Mouse (Mus musculus) granulocyte monocyte progenitor cell, adult 5-6 weeks (primary cell): Measurements from ENCODE around the gene Flywch2. TPM values are rescaled to one million over a fixed set of nuclear protein-coding genes. Genes with fewer than 3 reads are reported as not detected.

Experiments
- ATAC-seq: replicated peaks from 2 replicates; pipeline ENCODE4 v1.8.0; 2016; ENCODE audit warnings: mild to moderate bottlenecking, moderate TSS enrichment, inconsistent platforms; ENCODE audit not compliant: poor library complexity, severe bottlenecking
- total RNA-seq, 2 experiments: library from RNA; stranded (forward) in 1 of 2; stranded (reverse) in 1 of 2; fragments of 200-712, 200-1000 nt in 1 of 2; fragments of >200 nt in 1 of 2; fragmentation: Nextera tagmentation in 1 of 2; gene quantifications; 2 replicates each; pipeline ENCODE4 v1.2.3; 2014 to 2017

The Flywch2 gene
- total RNA-seq, 2 experiments from 2014 or later: 0.80 TPM; not detected in 1

DNA sequence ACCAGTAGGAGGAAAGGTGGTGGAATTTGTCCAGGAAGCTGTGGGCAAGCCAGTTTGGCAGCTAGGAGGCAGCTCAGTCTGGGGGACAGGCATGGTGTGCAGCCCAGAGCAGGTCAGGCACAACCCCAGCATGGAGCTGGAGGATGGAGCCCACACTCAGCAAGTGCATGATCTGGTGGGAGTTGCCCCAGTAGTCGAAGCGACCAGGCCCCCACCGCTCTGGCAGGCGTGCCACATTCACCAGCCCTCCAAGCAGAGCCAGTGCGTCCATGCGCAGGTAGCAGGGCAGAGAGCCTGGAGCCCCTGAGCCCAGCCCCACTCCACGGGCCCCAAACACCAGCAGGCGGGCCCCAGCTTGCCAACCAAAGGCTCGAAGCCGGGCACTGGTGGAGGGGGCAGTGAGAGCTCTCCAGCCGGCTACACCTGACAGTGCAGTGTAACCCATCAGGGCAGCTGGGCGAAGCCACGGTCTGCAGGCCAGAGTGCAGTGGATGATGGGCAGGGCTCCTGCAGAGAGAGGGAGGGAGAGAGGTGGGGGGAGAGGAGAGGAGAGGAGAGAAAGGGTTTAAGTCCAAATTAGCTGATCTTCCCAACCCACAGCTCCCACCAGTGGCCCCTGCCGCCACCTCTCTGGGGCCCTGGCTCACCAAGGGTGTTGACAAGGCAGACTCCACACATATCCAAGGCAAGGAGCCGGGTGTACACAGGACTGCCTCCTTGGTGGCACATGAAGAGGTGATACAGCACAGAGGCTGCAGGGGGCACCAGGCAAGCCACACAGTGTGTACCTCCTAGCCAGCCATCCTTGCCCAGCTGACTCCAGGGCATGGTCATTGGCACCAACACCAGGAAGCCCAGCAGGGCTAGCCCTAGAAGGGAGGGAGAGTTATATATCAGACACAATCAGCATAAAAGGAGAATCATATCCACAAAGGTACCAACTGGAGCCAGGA, 48.1 kb downstream of the Flywch2 start:
- peak; percentile 19; the same call in 1 of the 2 replicates for ATAC-seq

GRCm38 (mm10) chr17:23734341-23734740, 51.5 kb downstream of the Flywch2 start:
- no peak for ATAC-seq

DNA sequence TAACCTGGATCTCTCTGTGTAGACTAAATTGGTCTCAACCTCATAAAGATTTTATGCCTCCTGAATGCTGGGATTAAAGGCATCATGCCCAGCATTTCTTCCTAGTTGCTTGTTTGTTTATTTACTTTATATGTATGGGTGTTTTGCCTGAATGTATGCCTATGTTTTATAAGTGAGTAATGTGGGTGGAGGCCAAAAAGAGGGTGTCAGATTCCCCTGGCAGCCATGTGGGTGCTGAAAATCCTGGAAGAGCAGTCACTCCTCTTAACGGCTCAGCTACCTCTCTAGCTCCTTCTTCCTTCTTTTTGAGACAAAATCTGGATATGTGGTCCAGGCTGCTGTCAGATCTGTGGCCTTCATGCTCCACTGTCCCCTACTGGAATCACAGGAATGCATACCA, 55.4 kb downstream of the Flywch2 start:
- ATAC-seq: no peak

Other genes starting within 250 kb of the Flywch2 start
- 4.9 and 6.9 TPM in 2 replicates for gene Zfp213, start 221.8 kb downstream of the Flywch2 start, total RNA-seq (2014; fragmentation: Nextera tagmentation)
- 9.7 and 10.7 TPM in 2 replicates for gene Zfp213, start 221.8 kb downstream of the Flywch2 start, total RNA-seq (2017)
- gene Zfp13, start 186.6 kb downstream of the Flywch2 start, total RNA-seq (2014; fragmentation: Nextera tagmentation): 1.7 and 2.2 TPM in 2 replicates
- gene Zfp13, start 186.6 kb downstream of the Flywch2 start, total RNA-seq (2017): 0.46 and 0.56 TPM in 2 replicates
- gene Zscan10, start 185.2 kb downstream of the Flywch2 start, total RNA-seq (2014; fragmentation: Nextera tagmentation): not detected in 2 replicates
- gene Zscan10, start 185.2 kb downstream of the Flywch2 start, total RNA-seq (2017): not detected in 2 replicates
- not detected in 2 replicates for gene Mmp25, start 140.8 kb downstream of the Flywch2 start, total RNA-seq (2014; fragmentation: Nextera tagmentation)
- gene Mmp25, start 140.8 kb downstream of the Flywch2 start, total RNA-seq (2017): 0.47 and 0.57 TPM in 2 replicates
- not detected in 2 replicates for gene Bicdl2, start 125.6 kb downstream of the Flywch2 start, total RNA-seq (2014; fragmentation: Nextera tagmentation)
- not detected in 2 replicates for gene Bicdl2, start 125.6 kb downstream of the Flywch2 start, total RNA-seq (2017)
- 48.9 and 51.5 TPM in 2 replicates for gene Hcfc1r1, start 112.5 kb downstream of the Flywch2 start, total RNA-seq (2014; fragmentation: Nextera tagmentation)
- gene Hcfc1r1, start 112.5 kb downstream of the Flywch2 start, total RNA-seq (2017): 13.5 and 16.6 TPM in 2 replicates
- 49.8 and 50.2 TPM in 2 replicates for gene Thoc6, start 112.2 kb downstream of the Flywch2 start, total RNA-seq (2014; fragmentation: Nextera tagmentation)
- 37.1 and 39.3 TPM in 2 replicates for gene Thoc6, start 112.2 kb downstream of the Flywch2 start, total RNA-seq (2017)
- gene Tnfrsf12a, start 108.6 kb downstream of the Flywch2 start, total RNA-seq (2014; fragmentation: Nextera tagmentation): 5.1 and 7.8 TPM in 2 replicates
- 4.7 and 7.7 TPM in 2 replicates for gene Tnfrsf12a, start 108.6 kb downstream of the Flywch2 start, total RNA-seq (2017)
- 0.67 TPM in 1 of 2 replicates, not detected in the other for gene Cldn6, start 106.8 kb downstream of the Flywch2 start, total RNA-seq (2014; fragmentation: Nextera tagmentation)
- not detected in 2 replicates for gene Cldn6, start 106.8 kb downstream of the Flywch2 start, total RNA-seq (2017)
- gene Cldn9, start 102.1 kb downstream of the Flywch2 start, total RNA-seq (2014; fragmentation: Nextera tagmentation): not detected in 2 replicates
- gene Cldn9, start 102.1 kb downstream of the Flywch2 start, total RNA-seq (2017): not detected in 2 replicates
- not detected in 2 replicates for gene 1520401A03Rik, start 63.3 kb downstream of the Flywch2 start, total RNA-seq (2014; fragmentation: Nextera tagmentation)
- gene 1520401A03Rik, start 63.3 kb downstream of the Flywch2 start, total RNA-seq (2017): not detected in 2 replicates
- 63.7 and 86.7 TPM in 2 replicates for gene Pkmyt1, start 59.7 kb downstream of the Flywch2 start, total RNA-seq (2014; fragmentation: Nextera tagmentation)
- gene Pkmyt1, start 59.7 kb downstream of the Flywch2 start, total RNA-seq (2017): 22.0 and 24.3 TPM in 2 replicates
- 0.69 and 2.4 TPM in 2 replicates for gene Paqr4, start 45.2 kb downstream of the Flywch2 start, total RNA-seq (2014; fragmentation: Nextera tagmentation)
- 2.2 and 2.5 TPM in 2 replicates for gene Paqr4, start 45.2 kb downstream of the Flywch2 start, total RNA-seq (2017)
- gene Kremen2, start 40.2 kb downstream of the Flywch2 start, total RNA-seq (2014; fragmentation: Nextera tagmentation): not detected in 2 replicates
- not detected in 2 replicates for gene Kremen2, start 40.2 kb downstream of the Flywch2 start, total RNA-seq (2017)
- gene Flywch1, start 14.5 kb downstream of the Flywch2 start, total RNA-seq (2014; fragmentation: Nextera tagmentation): 10.3 and 17.5 TPM in 2 replicates
- 15.2 and 22.4 TPM in 2 replicates for gene Flywch1, start 14.5 kb downstream of the Flywch2 start, total RNA-seq (2017)
- 563 and 623 TPM in 2 replicates for gene Srrm2, start 4.5 kb upstream of the Flywch2 start, total RNA-seq (2014; fragmentation: Nextera tagmentation)
- gene Srrm2, start 4.5 kb upstream of the Flywch2 start, total RNA-seq (2017): 126 TPM in 2 replicates
- gene Elob, start 43.1 kb upstream of the Flywch2 start, total RNA-seq (2014; fragmentation: Nextera tagmentation): 318 and 455 TPM in 2 replicates
- gene Elob, start 43.1 kb upstream of the Flywch2 start, total RNA-seq (2017): 124 and 129 TPM in 2 replicates
- not detected in 2 replicates for gene Prss33, start 50.0 kb upstream of the Flywch2 start, total RNA-seq (2014; fragmentation: Nextera tagmentation)
- gene Prss33, start 50.0 kb upstream of the Flywch2 start, total RNA-seq (2017): not detected in 2 replicates
- not detected in 2 replicates for gene Prss32, start 57.8 kb upstream of the Flywch2 start, total RNA-seq (2014; fragmentation: Nextera tagmentation)
- gene Prss32, start 57.8 kb upstream of the Flywch2 start, total RNA-seq (2017): not detected in 2 replicates
- not detected in 2 replicates for gene Prss41, start 58.1 kb upstream of the Flywch2 start, total RNA-seq (2014; fragmentation: Nextera tagmentation)
- not detected in 2 replicates for gene Prss41, start 58.1 kb upstream of the Flywch2 start, total RNA-seq (2017)
- gene Prss21, start 82.0 kb upstream of the Flywch2 start, total RNA-seq (2014; fragmentation: Nextera tagmentation): not detected in 2 replicates
- gene Prss21, start 82.0 kb upstream of the Flywch2 start, total RNA-seq (2017): not detected in 2 replicates
- gene Dcpp1, start 94.8 kb upstream of the Flywch2 start, total RNA-seq (2014; fragmentation: Nextera tagmentation): not detected in 2 replicates
- gene Dcpp1, start 94.8 kb upstream of the Flywch2 start, total RNA-seq (2017): not detected in 2 replicates
- not detected in 2 replicates for gene Dcpp2, start 94.8 kb upstream of the Flywch2 start, total RNA-seq (2014; fragmentation: Nextera tagmentation)
- gene Dcpp2, start 94.8 kb upstream of the Flywch2 start, total RNA-seq (2017): not detected in 2 replicates
- not detected in 2 replicates for gene Dcpp3, start 131.4 kb upstream of the Flywch2 start, total RNA-seq (2014; fragmentation: Nextera tagmentation)
- not detected in 2 replicates for gene Dcpp3, start 131.4 kb upstream of the Flywch2 start, total RNA-seq (2017)
- gene Sbp, start 155.6 kb upstream of the Flywch2 start, total RNA-seq (2014; fragmentation: Nextera tagmentation): not detected in 2 replicates
- not detected in 2 replicates for gene Sbp, start 155.6 kb upstream of the Flywch2 start, total RNA-seq (2017)
- not detected in 2 replicates for gene Sbpl, start 169.2 kb upstream of the Flywch2 start, total RNA-seq (2014; fragmentation: Nextera tagmentation)
- not detected in 2 replicates for gene Sbpl, start 169.2 kb upstream of the Flywch2 start, total RNA-seq (2017)
- not detected in 2 replicates for gene Prss30, start 194.5 kb upstream of the Flywch2 start, total RNA-seq (2014; fragmentation: Nextera tagmentation)
- gene Prss30, start 194.5 kb upstream of the Flywch2 start, total RNA-seq (2017): not detected in 2 replicates
- gene Prss22, start 212.0 kb upstream of the Flywch2 start, total RNA-seq (2014; fragmentation: Nextera tagmentation): not detected in 2 replicates
- not detected in 2 replicates for gene Prss22, start 212.0 kb upstream of the Flywch2 start, total RNA-seq (2017)